Mouse (Mus musculus) MEL (cell line): ENCODE results near the gene Fermt2.

Source experiments
- CHD1 ChIP-seq: IDR thresholded peaks from 2 replicates; pipeline ENCODE4 v1.6.1; 2012; ENCODE audit warnings: low read depth, mild to moderate bottlenecking, inconsistent platforms, low read length, improper control_type of control experiment
- CTCF ChIP-seq, 3 experiments: IDR thresholded peaks in 2 of 3; conservative IDR thresholded peaks in 1 of 3; 2 replicates each; pipeline ENCODE4 v1.5.1; 2011 to 2012; ENCODE audit warnings: low read length in 3 of 3, low read depth in 2 of 3, mild to moderate bottlenecking in 2 of 3, improper control_type of control experiment in 1 of 3, inconsistent platforms in 1 of 3, mixed read lengths in 1 of 3, moderate library complexity in 1 of 3; ENCODE audit not compliant: control insufficient read depth in 1 of 3, insufficient read depth in 1 of 3, poor library complexity in 1 of 3, severe bottlenecking in 1 of 3
- EP300 ChIP-seq, 2 experiments: IDR thresholded peaks; 2 replicates each; pipeline ENCODE4 v1.6.1; 2011; ENCODE audit warnings: improper control_type of control experiment in 2 of 2, low read length in 2 of 2, low read depth in 1 of 2, mild to moderate bottlenecking in 1 of 2
- GATA1 ChIP-seq: IDR thresholded peaks from 2 replicates; pipeline ENCODE4 v1.6.1; 2011; ENCODE audit warnings: low read depth, low read length, improper control_type of control experiment
- KAT2A ChIP-seq: conservative IDR thresholded peaks from 2 replicates; pipeline ENCODE4 v1.6.1; 2012; ENCODE audit warnings: low read depth, low read length, improper control_type of control experiment, inconsistent platforms
- MAZ ChIP-seq: IDR thresholded peaks from 2 replicates; pipeline ENCODE4 v1.6.1; 2012; ENCODE audit warnings: low read depth, mild to moderate bottlenecking, inconsistent platforms, low read length, improper control_type of control experiment
- NELFE ChIP-seq: IDR thresholded peaks from 2 replicates; pipeline ENCODE4 v1.6.1; 2011; ENCODE audit warnings: low read depth, low read length, improper control_type of control experiment
- POLR2A ChIP-seq, 2 experiments: IDR thresholded peaks; 2 replicates each; pipeline ENCODE4 v1.6.1; 2011 to 2012; ENCODE audit warnings: low read length in 2 of 2, mild to moderate bottlenecking in 2 of 2, control low read depth in 1 of 2, improper control_type of control experiment in 1 of 2, low read depth in 1 of 2, moderate library complexity in 1 of 2; ENCODE audit not compliant: control insufficient read depth in 1 of 2, insufficient read depth in 1 of 2, poor library complexity in 1 of 2
- TAL1 ChIP-seq: IDR thresholded peaks from 2 replicates; pipeline ENCODE4 v1.6.1; 2012; ENCODE audit warnings: mild to moderate bottlenecking, inconsistent platforms, low read length, moderate library complexity, mixed read lengths
- TBP ChIP-seq: IDR thresholded peaks from 2 replicates; pipeline ENCODE4 v1.8.0; 2011; ENCODE audit warnings: low read depth, low read length, improper control_type of control experiment
- USF1 ChIP-seq: IDR thresholded peaks from 2 replicates; pipeline ENCODE4 v1.6.1; 2014; ENCODE audit warnings: low read depth, mild to moderate bottlenecking, inconsistent platforms, low read length, improper control_type of control experiment, moderate library complexity
- USF2 ChIP-seq, 2 experiments: IDR thresholded peaks; 2 replicates each; pipeline ENCODE4 v1.6.1; 2011 to 2012; ENCODE audit warnings: improper control_type of control experiment in 2 of 2, low read length in 2 of 2, borderline replicate concordance in 1 of 2, inconsistent platforms in 1 of 2, low read depth in 1 of 2, mild to moderate bottlenecking in 1 of 2; ENCODE audit not compliant: insufficient read depth in 1 of 2
- ZC3H11A ChIP-seq: IDR thresholded peaks from 2 replicates; pipeline ENCODE4 v1.6.1; 2012; ENCODE audit warnings: low read depth, mild to moderate bottlenecking, inconsistent platforms, low read length, improper control_type of control experiment

GRCm38 (mm10) chr14:45423220-45423619 lies 106.7 kb downstream of the Fermt2 start:
- TF ChIP-seq EP300 (IDR thresholded peaks at IDR 0.05; ENCODE audit: low read depth in 1 of 2, low read length in 2 of 2) (no peak), TBP (no peak), NELFE (no peak), POLR2A (IDR thresholded peaks at IDR 0.05; ENCODE audit: control insufficient read depth in 1 of 2, insufficient read depth in 1 of 2, low read depth in 1 of 2, low read length in 2 of 2, poor library complexity in 1 of 2) (no peak), MAZ (no peak), GATA1 (no peak), CTCF (IDR thresholded peaks at IDR 0.05 in 2 of 3, conservative IDR thresholded peaks at IDR 0.05 in 1 of 3; ENCODE audit: control insufficient read depth in 1 of 3, insufficient read depth in 1 of 3, low read depth in 2 of 3, low read length in 3 of 3, poor library complexity in 1 of 3, severe bottlenecking in 1 of 3) (peak; percentile 40 to 78 (median 64)), KAT2A (no peak), ZC3H11A (0 out of 2 replicates have a peak, but pooled peaks have one; percentile 6), CHD1 (no peak), USF1 (no peak), USF2 (IDR thresholded peaks at IDR 0.05; ENCODE audit: borderline replicate concordance in 1 of 2, insufficient read depth in 1 of 2, low read depth in 1 of 2, low read length in 2 of 2) (no peak), TAL1 (no peak)
